In genomic region chr6:85117545-85118511, GRCm38 (mm10) we compare ENCODE assay signal across 8 mouse cellular contexts. TPM values are rescaled to one million over a fixed set of nuclear protein-coding genes. Genes with fewer than 3 reads are reported as not detected.
DNase-seq lines count a peak whose midpoint lies in the region; TF ChIP-seq lines count a peak whose summit lies in the region.
"Not testable (repeated sequence)": the region's sequence is repeated elsewhere in the genome, so short reads cannot be mapped to it uniquely, and the experiment has no call there.

No protein-coding gene starts in this region.

- WGBS in hindbrain, embryonic 10.5 days: 45% methylated on average over 11 of the region's 11 CpGs
- WGBS in olfactory bulb, adult 2 months: 29% methylated on average over 11 of the region's 11 CpGs

- not testable (repeated sequence) for H3K27me3 ChIP-seq in hindbrain, embryonic 10.5 days (ENCODE audit: insufficient read depth, poor library complexity, severe bottlenecking)

- 0 out of 2 replicates have a peak, but pooled peaks have one; percentile 26 for TF ChIP-seq CTCF in olfactory bulb, adult 2 months (IDR thresholded peaks at IDR 0.05; ENCODE audit: insufficient read depth, low read depth, low read length)

- DNase-seq in Muller cell, postnatal 12 days (ENCODE audit: inconsistent ontology term): peak; percentile 45
- DNase-seq in cerebellum, adult 18-20 months: peak; percentile 56 to 61
- DNase-seq in forelimb bud, embryonic 11.5 days (ENCODE audit: low read depth, low spot score): peak; percentile 55
- DNase-seq in hindbrain, embryonic 10.5 days (ENCODE audit: low spot score): peak; percentile 56
- peak; percentile 65 for DNase-seq in layer of hippocampus, adult 11-12 months (ENCODE audit: low spot score)
- DNase-seq in lung, adult 18-20 months: peak; percentile 53 to 56
- DNase-seq in urinary bladder, postnatal 14 days (ENCODE audit: low spot score): peak; percentile 59

- not testable (repeated sequence) for TF ChIP-seq POLR2A in olfactory bulb, adult 2 months (IDR thresholded peaks at IDR 0.05; ENCODE audit: insufficient read depth, low read depth, low read length)

- H3K4me3 ChIP-seq in hindbrain, embryonic 10.5 days; olfactory bulb, adult 2 months (ENCODE audit: insufficient read depth, low read depth, low read length): not testable (repeated sequence)

- not testable (repeated sequence) for H3K36me3 ChIP-seq in hindbrain, embryonic 10.5 days

- H3K9me3 ChIP-seq in hindbrain, embryonic 10.5 days: not testable (repeated sequence)

- H3K4me1 ChIP-seq in hindbrain, embryonic 10.5 days (replicated peaks); olfactory bulb, adult 2 months (ENCODE audit: control insufficient read depth, insufficient read depth, low read length): not testable (repeated sequence)

- H3K27ac ChIP-seq in hindbrain, embryonic 10.5 days; olfactory bulb, adult 2 months (ENCODE audit: insufficient read depth, low read depth, low read length): not testable (repeated sequence)

RNA-seq across cellular contexts. Expression of gene Spr, which starts 19.7 kb away (rescaled TPM):
- 53.8 and 66.2 TPM in 2 replicates for polyA plus RNA-seq in hindbrain, embryonic 10.5 days (2016; fragmentation: Nextera tagmentation; extraction: Ambion mirVana)
- polyA plus RNA-seq in olfactory bulb, adult 2 months (2012; ENCODE audit: insufficient read depth, insufficient read length, low replicate concordance, missing spikeins): not detected in 2 replicates

RNA-seq across cellular contexts. Expression of gene Exoc6b, which starts 48.5 kb away (rescaled TPM):
- polyA plus RNA-seq in hindbrain, embryonic 10.5 days (2016; fragmentation: Nextera tagmentation; extraction: Ambion mirVana): 22.6 and 30.2 TPM in 2 replicates
- 235 TPM in 1 of 2 replicates, not detected in the other for polyA plus RNA-seq in olfactory bulb, adult 2 months (2012; ENCODE audit: insufficient read depth, insufficient read length, low replicate concordance, missing spikeins)

Comparison
In these comparisons a context has a peak if more than half of its experiments do, and no peak if none do; other contexts are left out.
1. RNA of gene Spr, which starts 19.7 kb away (polyA plus RNA-seq): 53.8 to 66.2 TPM in hindbrain, embryonic 10.5 days; not detected in olfactory bulb, adult 2 months; every median in the first group is over 10 times any median in the second.
2. Peak in every context shown above with its lines, with median percentiles within 50 percentile points of each other: DNase-seq.